Mouse (Mus musculus): ENCODE results near the gene Thop1. TPM values are rescaled to one million over a fixed set of nuclear protein-coding genes. Genes with fewer than 3 reads are reported as not detected.
"Not testable (repeated sequence)": the region's sequence is repeated elsewhere in the genome, so short reads cannot be mapped to it uniquely, and the experiment has no call there.

Thop1 gene
- polyA plus RNA-seq, 1 experiment from 2014 or later, result 87.7 TPM

DNA sequence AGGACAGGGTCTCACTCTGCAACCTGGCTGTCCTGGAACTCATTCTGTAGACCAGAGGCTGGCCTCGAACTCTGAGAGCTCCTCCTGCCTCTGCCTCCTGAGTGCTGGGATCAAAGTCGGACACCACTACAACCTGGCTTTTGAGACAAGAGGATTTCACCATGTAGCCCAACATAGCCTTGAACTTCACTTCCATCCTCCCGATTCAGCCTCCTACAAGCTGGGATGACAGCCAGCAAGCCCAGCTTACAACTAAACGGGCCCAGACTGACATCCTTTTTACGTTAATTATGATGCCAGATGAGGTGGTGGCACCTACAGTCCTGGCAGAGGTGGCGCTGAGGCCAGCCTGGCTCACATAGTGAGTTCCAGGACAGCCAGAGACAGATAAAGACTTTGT lies 10.9 kb upstream of the Thop1 start:
- no peak for ATAC-seq (ENCODE audit: insufficient number of reproducible peaks, low FRiP score, low TSS enrichment, low read depth)
- H3K27ac ChIP-seq (replicated peaks), result no peak overlapping the region
- no peak overlapping the region for H3K9ac ChIP-seq
- H3K36me3 ChIP-seq, result no peaks in the 10 kb centered on the region; the same call in 1 of the 2 replicates
- H3K27me3 ChIP-seq, result no peaks in the 10 kb centered on the region
- H3K4me3 ChIP-seq (replicated peaks), result peak overlapping the region; percentile 82
- no peaks in the 10 kb centered on the region for H3K9me3 ChIP-seq (replicated peaks)
- WGBS, result 83% methylated on average over 6 of the region's 6 CpGs
- peak overlapping the region; percentile 84 for H3K4me2 ChIP-seq (replicated peaks)
- H3K4me1 ChIP-seq, result peaks cover 32% of the 10 kb centered on the region

DNA sequence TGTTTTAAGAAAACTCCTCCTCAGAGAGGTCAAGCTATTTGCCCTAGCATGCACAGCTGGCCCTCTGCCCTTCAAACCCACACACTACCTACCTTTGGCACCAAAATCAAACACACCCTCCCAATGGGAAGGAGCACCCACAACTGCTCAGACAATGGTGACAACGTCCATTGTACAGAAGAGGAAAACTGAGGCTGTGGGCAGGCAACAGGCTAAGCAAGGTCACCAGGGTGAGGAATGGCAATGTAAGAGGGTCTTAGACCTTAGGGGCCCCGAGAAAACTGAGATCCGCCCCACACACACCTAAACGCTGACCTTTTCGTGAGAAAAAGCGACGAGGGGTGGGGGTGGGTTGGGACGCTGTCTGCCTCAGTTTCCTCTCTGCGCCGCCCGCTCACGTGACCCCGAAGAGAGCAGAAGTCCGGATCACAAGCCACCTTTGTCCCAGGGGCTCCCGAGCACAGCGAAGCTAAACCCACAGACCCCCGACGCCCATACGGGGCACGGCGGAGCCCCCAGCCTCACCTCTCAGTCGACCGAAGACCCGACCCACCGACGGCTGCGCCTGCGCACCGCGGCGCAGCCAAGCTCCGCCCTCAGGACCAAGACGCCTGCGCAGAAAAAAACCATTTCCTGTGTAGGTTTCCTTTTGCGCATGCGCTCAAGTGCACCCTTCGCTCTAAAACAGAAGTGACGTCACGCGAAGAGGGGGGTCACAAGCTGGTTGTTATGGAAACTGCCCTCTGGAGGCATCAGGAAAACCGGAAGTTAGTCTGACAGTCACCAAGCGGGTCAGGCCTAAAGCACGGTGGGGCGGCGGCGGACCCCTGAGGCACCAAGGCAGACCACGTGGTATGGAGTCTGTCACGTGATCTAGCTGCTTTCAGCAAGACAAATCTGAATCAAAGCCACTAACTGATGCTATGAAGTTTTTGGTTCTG lies 10.0 kb upstream of the Thop1 start, which contains the start of gene Sgta:
Gene Sgta (minus strand): TSS at position 579 of the 941 bp plus-strand sequence.
- Histone ChIP-seq H3K9ac (peak within 1 kb of the TSS; percentile 78), H3K27me3 (no peaks in the 10 kb centered on the region), H3K27ac (replicated peaks) (peak within 1 kb of the TSS; percentile 68; the same call in 1 of the 2 replicates), H3K36me3 (no peaks in the 10 kb centered on the region; the same call in 1 of the 2 replicates), H3K4me1 (peaks cover 32% of the 10 kb centered on the region), H3K9me3 (replicated peaks) (no peaks in the 10 kb centered on the region), H3K4me3 (replicated peaks) (peak within 1 kb of the TSS; percentile 82), H3K4me2 (replicated peaks) (peak within 1 kb of the TSS; percentile 84)
- peak; percentile 97 for ATAC-seq (ENCODE audit: insufficient number of reproducible peaks, low FRiP score, low TSS enrichment, low read depth)
- WGBS, result under 1% methylated on average over 48 of the region's 48 CpGs

DNA sequence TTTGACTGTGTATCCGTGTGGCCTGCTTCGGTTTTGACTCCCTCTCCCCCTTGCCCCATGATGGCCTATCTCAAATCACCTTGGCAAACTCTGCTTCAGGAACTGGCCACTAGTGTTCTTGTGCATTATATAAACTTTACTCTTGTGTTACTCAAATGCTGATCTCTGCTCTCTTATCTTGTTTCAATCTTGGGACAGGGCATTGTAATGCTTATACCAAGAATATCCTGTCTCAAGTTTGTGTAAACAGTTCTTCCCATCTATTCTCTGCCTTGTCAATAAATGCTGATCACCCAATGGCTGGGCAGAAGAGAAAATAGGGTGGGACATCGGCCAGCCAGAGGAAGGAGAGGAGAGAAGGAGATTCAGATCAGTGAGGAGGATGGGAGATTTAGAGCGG lies 7.1 kb upstream of the Thop1 start:
- Histone ChIP-seq H3K4me2 (replicated peaks) (no peak overlapping the region), H3K9ac (no peak overlapping the region), H3K9me3 (replicated peaks) (no peaks in the 10 kb centered on the region), H3K36me3 (no peaks in the 10 kb centered on the region; the same call in 1 of the 2 replicates), H3K27me3 (no peaks in the 10 kb centered on the region), H3K4me1 (peaks cover 20% of the 10 kb centered on the region), H3K27ac (replicated peaks) (no peak overlapping the region), H3K4me3 (replicated peaks) (no peak overlapping the region)
- ATAC-seq (ENCODE audit: insufficient number of reproducible peaks, low FRiP score, low TSS enrichment, low read depth), result no peak
- 62% methylated on average over 4 of the region's 4 CpGs for WGBS

DNA sequence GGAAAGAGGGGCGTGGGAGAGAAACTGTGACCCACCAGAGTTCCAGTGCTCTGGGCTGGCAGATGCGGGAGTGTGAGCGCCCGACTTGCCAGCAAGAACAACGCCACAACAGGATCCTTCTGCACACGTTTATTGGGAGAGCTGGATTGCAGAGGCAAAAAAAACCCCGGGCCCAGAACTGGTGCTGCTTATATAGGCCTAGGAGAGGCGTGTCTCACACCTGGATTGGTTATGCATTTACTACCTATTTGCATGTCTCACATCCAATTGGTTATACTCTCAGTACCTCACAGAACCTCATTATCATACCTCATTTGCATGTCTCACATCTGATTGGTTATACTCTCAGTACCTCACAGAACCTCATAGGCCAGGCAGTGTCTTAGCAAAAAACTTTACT lies 5.3 kb upstream of the Thop1 start:
- H3K27me3 ChIP-seq; H3K36me3 ChIP-seq; ATAC-seq (ENCODE audit: insufficient number of reproducible peaks, low FRiP score, low TSS enrichment, low read depth); H3K9ac ChIP-seq; H3K27ac ChIP-seq (replicated peaks); H3K4me1 ChIP-seq; H3K9me3 ChIP-seq (replicated peaks); H3K4me3 ChIP-seq (replicated peaks); H3K4me2 ChIP-seq (replicated peaks): not testable (repeated sequence)
- WGBS, result 89% methylated on average over 8 of the region's 8 CpGs

DNA sequence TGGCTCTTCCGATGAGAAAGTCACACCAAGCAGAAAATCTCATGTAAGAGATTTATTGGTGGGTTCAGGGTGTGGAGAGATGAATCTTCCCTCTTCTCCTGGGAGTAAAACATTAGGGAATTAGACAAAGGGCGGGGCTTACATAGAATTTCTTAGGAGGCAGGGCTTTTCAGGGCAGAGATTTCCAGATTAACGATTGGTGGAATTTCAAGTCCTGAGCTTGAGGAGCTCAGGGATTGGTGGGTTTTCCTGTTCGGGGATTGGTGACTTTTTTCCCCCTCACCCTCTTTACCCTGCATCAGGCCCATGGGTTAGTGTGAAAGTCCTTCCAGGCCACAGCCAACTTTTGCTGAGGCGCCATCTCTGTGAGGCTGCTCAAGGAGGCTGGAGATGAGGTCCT lies 1.1 kb upstream of the Thop1 start:
- no peaks in the 10 kb centered on the region for H3K9me3 ChIP-seq (replicated peaks)
- H3K27me3 ChIP-seq, result no peaks in the 10 kb centered on the region
- H3K36me3 ChIP-seq, result peaks cover 8% of the 10 kb centered on the region
- 71% methylated on average over 5 of the region's 5 CpGs for WGBS
- H3K4me2 ChIP-seq (replicated peaks), result no peak overlapping the region
- no peak overlapping the region for H3K9ac ChIP-seq
- no peak overlapping the region for H3K27ac ChIP-seq (replicated peaks)
- H3K4me1 ChIP-seq, result peaks cover 23% of the 10 kb centered on the region
- no peak for ATAC-seq (ENCODE audit: insufficient number of reproducible peaks, low FRiP score, low TSS enrichment, low read depth)
- no peak overlapping the region for H3K4me3 ChIP-seq (replicated peaks)

DNA sequence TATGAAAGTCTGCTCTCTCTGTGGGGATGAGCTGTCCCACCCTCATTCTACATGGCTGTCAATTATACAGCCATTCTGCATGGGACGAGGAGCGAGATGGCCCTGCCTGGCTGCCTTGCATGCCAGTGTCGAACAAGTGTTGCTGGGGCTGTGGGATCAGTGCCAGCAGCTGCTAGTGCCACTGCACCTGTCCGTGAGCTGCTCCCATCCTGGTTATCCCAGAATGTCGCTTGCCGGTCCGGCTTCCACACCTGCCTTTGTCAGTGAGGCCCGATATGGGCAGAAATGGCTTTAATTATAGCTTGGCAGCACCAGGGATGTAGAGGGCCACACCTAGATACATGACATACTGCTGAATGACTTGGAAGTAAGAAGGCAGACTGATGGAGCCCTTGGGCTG lies 2.5 kb downstream of the Thop1 start:
- Histone ChIP-seq H3K27me3 (no peaks in the 10 kb centered on the region), H3K4me3 (replicated peaks) (no peak overlapping the region), H3K4me2 (replicated peaks) (no peak overlapping the region), H3K27ac (replicated peaks) (0 out of 2 replicates have a peak overlapping the region, but pooled peaks have one; percentile 34), H3K36me3 (peaks cover 40% of the 10 kb centered on the region), H3K9me3 (replicated peaks) (no peaks in the 10 kb centered on the region), H3K9ac (no peak overlapping the region), H3K4me1 (peaks cover 23% of the 10 kb centered on the region)
- ATAC-seq (ENCODE audit: insufficient number of reproducible peaks, low FRiP score, low TSS enrichment, low read depth), result 0 out of 2 replicates have a peak, but pooled peaks have one; percentile 8
- 85% methylated on average over 8 of the region's 8 CpGs for WGBS

DNA sequence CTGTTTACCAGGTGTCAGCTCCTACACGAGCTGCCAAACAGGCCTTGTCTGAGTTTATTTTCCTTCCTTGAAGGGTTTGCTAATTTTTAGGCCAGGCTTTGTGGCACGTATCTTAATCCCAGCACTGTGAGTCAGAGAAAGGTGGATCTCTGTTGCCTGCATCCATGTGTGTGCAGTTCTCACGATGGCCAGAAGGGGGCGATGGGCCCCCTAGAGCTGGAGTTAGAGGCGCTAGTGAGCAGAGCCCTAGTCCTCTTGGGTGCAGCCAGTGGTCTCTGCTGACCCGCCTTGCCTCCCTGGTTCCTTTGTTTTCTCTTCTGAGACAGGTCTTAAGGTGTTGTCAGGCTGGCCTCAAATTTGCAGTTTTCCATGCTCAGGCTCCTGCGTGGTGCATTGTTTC lies 3.6 kb downstream of the Thop1 start:
- 62% methylated on average over 7 of the region's 7 CpGs for WGBS
- peak overlapping the region; percentile 22; the same call in 1 of the 2 replicates for H3K27ac ChIP-seq (replicated peaks)
- H3K9ac ChIP-seq, result no peak overlapping the region
- H3K36me3 ChIP-seq, result peaks cover 51% of the 10 kb centered on the region
- H3K9me3 ChIP-seq (replicated peaks), result no peaks in the 10 kb centered on the region
- no peak overlapping the region for H3K4me2 ChIP-seq (replicated peaks)
- no peaks in the 10 kb centered on the region for H3K27me3 ChIP-seq
- peaks cover 23% of the 10 kb centered on the region for H3K4me1 ChIP-seq
- ATAC-seq (ENCODE audit: insufficient number of reproducible peaks, low FRiP score, low TSS enrichment, low read depth), result no peak
- H3K4me3 ChIP-seq (replicated peaks), result no peak overlapping the region

DNA sequence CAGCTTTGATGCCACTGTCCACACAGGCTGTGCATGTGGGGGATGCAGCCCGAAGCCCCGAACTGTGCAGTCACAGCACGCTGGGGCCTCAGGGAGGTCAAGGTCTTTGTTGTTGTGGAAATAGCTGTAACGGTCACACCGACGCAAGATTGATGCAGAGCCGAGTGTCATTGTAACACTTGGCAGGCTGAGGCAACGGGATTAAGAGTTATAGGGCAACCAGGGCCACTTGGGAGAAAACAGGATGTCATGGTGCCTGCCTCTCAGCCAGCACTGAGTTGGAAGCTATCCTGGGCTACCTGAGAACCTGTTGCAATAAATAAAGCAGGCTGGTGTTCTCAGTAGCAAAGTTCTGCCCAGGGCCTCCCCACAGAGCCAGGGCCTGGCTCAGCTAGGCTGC lies 5.9 kb downstream of the Thop1 start:
- Histone ChIP-seq H3K9me3 (replicated peaks) (no peaks in the 10 kb centered on the region), H3K4me2 (replicated peaks) (no peak overlapping the region), H3K36me3 (peaks cover 74% of the 10 kb centered on the region), H3K4me3 (replicated peaks) (no peak overlapping the region), H3K4me1 (peaks cover 13% of the 10 kb centered on the region), H3K27me3 (no peaks in the 10 kb centered on the region), H3K27ac (replicated peaks) (no peak overlapping the region), H3K9ac (no peak overlapping the region)
- no peak for ATAC-seq (ENCODE audit: insufficient number of reproducible peaks, low FRiP score, low TSS enrichment, low read depth)
- whole genome bisulfite sequencing, result 90% methylated on average over 8 of the region's 8 CpGs

DNA sequence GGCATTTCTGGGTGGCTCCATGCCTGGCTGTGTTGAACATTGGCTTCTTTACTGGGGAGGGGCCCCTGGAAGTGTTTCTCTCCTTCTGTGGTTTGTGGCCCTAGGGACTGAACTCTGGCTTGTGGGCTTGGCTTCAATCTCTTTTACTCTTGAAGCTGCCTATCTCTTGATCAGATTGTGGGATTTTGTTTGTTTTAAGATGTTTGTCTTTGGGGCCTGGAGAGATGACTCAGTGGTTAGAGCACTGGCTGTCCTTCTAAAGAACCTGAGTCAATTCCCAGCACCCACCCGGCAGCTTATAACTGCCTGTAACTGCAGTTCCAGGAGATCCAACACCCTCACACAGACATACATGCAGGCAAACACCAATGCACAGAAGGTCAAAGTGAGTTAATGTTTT lies 6.5 kb downstream of the Thop1 start:
- Histone ChIP-seq H3K9ac (no peak overlapping the region), H3K4me2 (replicated peaks) (no peak overlapping the region), H3K9me3 (replicated peaks) (no peaks in the 10 kb centered on the region), H3K27me3 (no peaks in the 10 kb centered on the region), H3K4me3 (replicated peaks) (no peak overlapping the region), H3K4me1 (peaks cover 7% of the 10 kb centered on the region), H3K27ac (replicated peaks) (no peak overlapping the region), H3K36me3 (peaks cover 80% of the 10 kb centered on the region)
- no peak for ATAC-seq (ENCODE audit: insufficient number of reproducible peaks, low FRiP score, low TSS enrichment, low read depth)
- WGBS, result 83% methylated on average over 1 of the region's 1 CpGs

DNA sequence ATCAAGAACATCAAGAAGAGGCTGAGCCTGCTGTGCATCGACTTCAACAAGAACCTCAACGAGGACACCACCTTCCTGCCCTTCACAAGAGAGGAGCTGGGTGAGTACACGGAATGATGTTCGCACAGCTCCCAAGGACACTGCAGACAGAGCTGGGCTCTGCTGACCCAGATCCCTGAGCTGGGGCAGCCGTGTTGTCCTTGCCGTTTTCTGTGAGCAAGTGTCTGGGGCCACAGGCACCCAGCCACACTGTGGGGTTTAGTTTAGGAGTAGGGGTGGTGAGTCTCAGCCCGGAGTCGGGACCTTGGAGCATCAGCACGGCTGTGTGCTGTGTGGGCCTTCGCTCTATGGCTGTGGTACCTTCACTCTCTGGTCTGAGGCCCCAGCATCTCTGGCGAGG lies 8.1 kb downstream of the Thop1 start:
- no peak overlapping the region for H3K4me3 ChIP-seq (replicated peaks)
- no peak overlapping the region for H3K4me2 ChIP-seq (replicated peaks)
- H3K27me3 ChIP-seq, result no peaks in the 10 kb centered on the region
- H3K27ac ChIP-seq (replicated peaks), result no peak overlapping the region
- ATAC-seq (ENCODE audit: insufficient number of reproducible peaks, low FRiP score, low TSS enrichment, low read depth), result no peak
- H3K9ac ChIP-seq, result no peak overlapping the region
- H3K4me1 ChIP-seq, result no peaks in the 10 kb centered on the region
- WGBS, result 91% methylated on average over 11 of the region's 11 CpGs
- H3K36me3 ChIP-seq, result peaks cover 95% of the 10 kb centered on the region
- no peaks in the 10 kb centered on the region for H3K9me3 ChIP-seq (replicated peaks)

DNA sequence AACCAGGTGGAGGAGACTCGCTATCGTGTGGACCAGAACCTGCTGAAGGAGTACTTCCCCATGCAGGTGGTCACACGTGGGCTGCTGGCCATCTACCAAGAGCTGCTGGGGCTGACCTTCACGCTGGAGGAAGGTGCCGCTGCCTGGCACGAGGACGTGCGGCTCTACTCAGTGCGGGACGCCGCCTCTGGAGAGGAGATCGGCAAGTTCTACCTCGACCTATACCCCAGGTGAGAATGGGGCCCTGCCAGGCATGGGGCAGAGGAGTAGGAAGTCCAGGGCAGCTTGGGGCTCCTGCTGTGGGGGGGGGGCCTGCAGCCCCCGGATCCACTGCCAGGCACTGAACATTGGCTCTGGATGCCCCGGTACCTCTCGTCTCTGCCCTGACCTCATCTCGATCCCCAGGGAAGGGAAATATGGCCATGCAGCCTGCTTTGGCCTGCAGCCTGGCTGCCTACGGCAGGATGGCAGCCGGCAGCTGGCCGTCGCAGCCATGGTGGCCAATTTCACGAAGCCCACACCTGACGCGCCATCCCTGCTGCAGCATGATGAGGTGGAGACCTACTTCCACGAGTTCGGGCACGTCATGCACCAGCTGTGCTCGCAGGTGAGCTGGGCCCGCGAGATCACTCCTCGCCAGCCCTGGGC lies 10.3 kb downstream of the Thop1 start:
- Histone ChIP-seq H3K27me3 (no peaks in the 10 kb centered on the region), H3K9ac (no peak overlapping the region), H3K4me2 (replicated peaks) (no peak overlapping the region), H3K27ac (replicated peaks) (no peak overlapping the region), H3K9me3 (replicated peaks) (no peaks in the 10 kb centered on the region), H3K36me3 (peaks cover 77% of the 10 kb centered on the region), H3K4me1 (no peaks in the 10 kb centered on the region), H3K4me3 (replicated peaks) (no peak overlapping the region)
- ATAC-seq (ENCODE audit: insufficient number of reproducible peaks, low FRiP score, low TSS enrichment, low read depth), result no peak
- WGBS, result 83% methylated on average over 31 of the region's 31 CpGs
